Mouse (Mus musculus) liver, adult 2 months (tissue): ENCODE measurements around the gene Lrrc63.

Experiments used
- CTCF ChIP-seq: fragments of 200-500 bp; IDR thresholded peaks from 2 replicates; pipeline ENCODE4 v1.5.1; 2011; ENCODE audit warnings: low read depth, low read length, control low read depth
- POLR2A ChIP-seq: fragments of 200-500 bp; IDR thresholded peaks from 2 replicates; pipeline ENCODE4 v1.6.1; 2011; ENCODE audit warnings: low read length, control low read depth; ENCODE audit not compliant: insufficient read depth; ENCODE audit errors: extremely low read depth

GRCm38 (mm10) chr14:75131324-75131935 lies 749 bp upstream of the Lrrc63 start:
- TF ChIP-seq POLR2A = no peak
- TF ChIP-seq CTCF = no peak
